Mouse (Mus musculus): ENCODE results near the gene Rlf. TPM values are rescaled to one million over a fixed set of nuclear protein-coding genes. Genes with fewer than 3 reads are reported as not detected.

Rlf gene
- 15.5 and 23.2 TPM in 2 replicates for polyA plus RNA-seq (2012; rRNA removed)

DNA sequence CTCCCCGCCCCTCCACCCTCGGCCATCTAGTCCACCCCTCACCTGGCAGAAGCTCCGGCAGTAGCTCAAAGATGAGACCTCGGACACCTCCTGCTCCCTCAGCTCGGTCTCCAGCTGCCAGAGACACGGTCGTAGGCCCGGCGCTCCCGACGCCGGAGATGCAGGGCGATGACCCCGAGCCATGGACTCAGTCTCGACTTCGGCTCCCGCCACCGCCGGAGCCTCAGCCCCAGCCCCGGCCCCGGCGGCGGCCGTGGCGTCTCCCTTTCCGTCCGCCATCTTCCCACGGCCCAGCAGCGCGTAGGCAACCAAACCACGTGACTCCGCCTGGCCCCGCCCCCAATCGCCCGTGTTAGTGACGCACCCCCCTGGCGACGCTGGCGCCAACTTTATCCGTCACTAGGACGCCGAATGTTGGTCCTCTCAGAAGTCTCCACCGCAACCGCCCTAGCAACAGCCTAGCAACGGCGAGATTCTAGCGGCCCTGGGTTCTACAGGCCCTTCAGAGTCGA is at the start of gene Rlf:
TSS of gene Rlf (minus strand) at position 292 of the 512 bp plus-strand sequence.
- TF ChIP-seq CTCF (IDR thresholded peaks at IDR 0.05; ENCODE audit: borderline replicate concordance, extremely low read depth, insufficient read depth, insufficient read length): no peak
- TF ChIP-seq POLR2A (IDR thresholded peaks at IDR 0.05; ENCODE audit: borderline replicate concordance, extremely low read depth, insufficient read depth, insufficient read length, poor library complexity, severe bottlenecking): peak; percentile 98
- peak; percentile 99 for DNase-seq (ENCODE audit: low read depth)

GRCm38 (mm10) chr4:121241612-121242000 is 26.7 kb upstream of the Rlf start:
- TF ChIP-seq POLR2A (IDR thresholded peaks at IDR 0.05; ENCODE audit: borderline replicate concordance, extremely low read depth, insufficient read depth, insufficient read length, poor library complexity, severe bottlenecking): no peak
- TF ChIP-seq CTCF (IDR thresholded peaks at IDR 0.05; ENCODE audit: borderline replicate concordance, extremely low read depth, insufficient read depth, insufficient read length): no peak
- DNase-seq (ENCODE audit: low read depth): no peak

DNA sequence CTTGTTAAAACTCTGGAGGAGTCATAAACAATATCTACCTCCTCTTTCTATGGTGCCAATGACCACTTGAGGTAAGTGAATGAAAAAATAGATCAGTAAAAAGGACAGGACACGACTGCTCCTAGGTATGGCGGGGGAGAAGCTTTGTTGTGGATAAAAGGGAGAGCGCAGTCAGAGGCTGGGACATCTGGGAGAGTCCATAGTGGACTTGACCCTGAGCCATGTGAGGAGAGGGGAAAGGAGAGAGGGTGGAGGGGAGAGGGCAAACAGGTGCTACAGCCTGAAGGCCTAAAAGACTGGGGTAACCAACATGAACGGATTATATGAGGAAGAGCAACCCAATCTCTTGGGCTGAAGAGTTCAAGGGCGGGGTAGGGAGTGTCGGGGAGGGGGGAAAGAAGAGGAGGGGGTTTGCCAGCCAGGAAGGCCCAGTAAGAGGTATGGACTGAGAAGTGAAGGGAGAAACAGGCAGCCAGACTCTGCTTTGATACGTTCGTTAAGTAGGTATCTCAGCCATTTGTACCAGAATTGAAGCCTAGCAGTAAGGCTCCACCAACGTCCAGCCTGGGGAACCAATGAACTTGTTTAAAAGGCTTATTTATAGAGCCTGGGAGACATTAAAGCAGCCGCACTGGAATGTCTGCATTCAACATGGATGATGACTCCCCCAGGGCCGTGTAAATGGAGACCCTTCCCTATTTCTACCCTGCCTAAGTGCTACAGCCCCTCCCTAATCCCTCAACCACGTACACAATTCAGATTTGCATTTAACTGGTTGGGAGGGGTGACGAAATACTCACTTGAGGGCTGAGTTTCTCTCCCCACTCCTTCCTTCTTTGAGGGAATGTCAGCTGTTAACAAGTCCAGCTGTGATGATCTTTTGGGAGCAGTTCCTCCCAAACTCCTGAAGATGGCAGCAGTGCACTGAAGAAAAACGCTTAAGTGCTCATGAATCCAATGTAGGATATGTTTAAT is 26.0 kb upstream of the Rlf start:
- peak; percentile 72; the same call in 1 of the 2 replicates for TF ChIP-seq CTCF (IDR thresholded peaks at IDR 0.05; ENCODE audit: borderline replicate concordance, extremely low read depth, insufficient read depth, insufficient read length)
- no peak for TF ChIP-seq POLR2A (IDR thresholded peaks at IDR 0.05; ENCODE audit: borderline replicate concordance, extremely low read depth, insufficient read depth, insufficient read length, poor library complexity, severe bottlenecking)
- peak; percentile 84 for DNase-seq (ENCODE audit: low read depth)

DNA sequence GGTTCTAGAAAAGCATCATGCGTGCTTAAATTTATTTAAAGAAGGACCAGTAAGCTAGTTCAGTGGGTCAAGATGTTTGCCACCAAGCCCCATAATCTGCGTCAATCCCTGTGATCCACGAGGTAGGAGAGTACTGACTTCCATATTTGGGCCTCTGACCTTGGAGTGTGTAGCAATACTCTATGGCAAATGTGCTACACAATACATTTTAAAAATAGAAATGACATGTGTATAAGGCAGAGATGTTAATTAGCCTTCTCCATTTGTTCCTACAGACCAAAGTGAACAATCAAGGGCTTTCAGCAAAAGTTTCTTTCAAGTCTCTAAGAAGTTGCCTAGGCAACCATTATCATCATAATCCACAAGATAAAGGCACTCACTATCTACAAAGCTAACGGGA is 25.0 kb upstream of the Rlf start:
- TF ChIP-seq POLR2A (IDR thresholded peaks at IDR 0.05; ENCODE audit: borderline replicate concordance, extremely low read depth, insufficient read depth, insufficient read length, poor library complexity, severe bottlenecking): no peak
- no peak for TF ChIP-seq CTCF (IDR thresholded peaks at IDR 0.05; ENCODE audit: borderline replicate concordance, extremely low read depth, insufficient read depth, insufficient read length)
- DNase-seq (ENCODE audit: low read depth): peak; percentile 16

DNA sequence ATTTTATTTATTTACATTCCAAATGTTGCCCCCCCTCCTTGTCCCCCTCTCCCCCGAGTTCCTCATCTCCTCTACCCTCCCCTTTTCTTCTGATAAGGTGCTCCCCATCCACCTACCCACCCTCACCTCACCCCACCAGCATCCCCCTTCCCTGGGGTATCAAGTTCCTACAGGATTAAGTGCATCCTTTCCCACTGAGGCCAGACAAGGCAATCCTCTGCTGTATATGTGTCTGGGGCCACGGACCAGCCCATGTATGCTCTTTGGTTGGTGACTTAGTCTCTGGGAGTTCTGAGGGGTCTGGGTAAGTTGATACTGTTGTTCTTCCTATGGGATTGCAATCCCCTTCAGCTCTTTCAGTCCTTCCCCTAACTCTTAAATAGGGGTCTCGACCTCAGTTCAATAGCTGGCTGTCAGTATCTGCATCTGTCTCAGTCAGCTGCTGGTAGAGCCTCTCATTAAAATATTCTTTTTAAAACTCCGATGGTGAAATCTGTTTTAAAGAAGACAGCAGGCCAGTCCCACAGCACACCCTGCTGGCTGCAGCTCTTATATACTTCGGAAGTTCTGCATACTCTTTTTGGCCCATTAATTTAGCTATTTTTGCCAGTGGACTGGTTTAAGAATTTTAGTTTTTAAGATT is 17.0 kb upstream of the Rlf start:
- no peak for TF ChIP-seq POLR2A (IDR thresholded peaks at IDR 0.05; ENCODE audit: borderline replicate concordance, extremely low read depth, insufficient read depth, insufficient read length, poor library complexity, severe bottlenecking)
- peak; percentile 73; the same call in 1 of the 2 replicates for TF ChIP-seq CTCF (IDR thresholded peaks at IDR 0.05; ENCODE audit: borderline replicate concordance, extremely low read depth, insufficient read depth, insufficient read length)
- DNase-seq (ENCODE audit: low read depth): peak; percentile 89

DNA sequence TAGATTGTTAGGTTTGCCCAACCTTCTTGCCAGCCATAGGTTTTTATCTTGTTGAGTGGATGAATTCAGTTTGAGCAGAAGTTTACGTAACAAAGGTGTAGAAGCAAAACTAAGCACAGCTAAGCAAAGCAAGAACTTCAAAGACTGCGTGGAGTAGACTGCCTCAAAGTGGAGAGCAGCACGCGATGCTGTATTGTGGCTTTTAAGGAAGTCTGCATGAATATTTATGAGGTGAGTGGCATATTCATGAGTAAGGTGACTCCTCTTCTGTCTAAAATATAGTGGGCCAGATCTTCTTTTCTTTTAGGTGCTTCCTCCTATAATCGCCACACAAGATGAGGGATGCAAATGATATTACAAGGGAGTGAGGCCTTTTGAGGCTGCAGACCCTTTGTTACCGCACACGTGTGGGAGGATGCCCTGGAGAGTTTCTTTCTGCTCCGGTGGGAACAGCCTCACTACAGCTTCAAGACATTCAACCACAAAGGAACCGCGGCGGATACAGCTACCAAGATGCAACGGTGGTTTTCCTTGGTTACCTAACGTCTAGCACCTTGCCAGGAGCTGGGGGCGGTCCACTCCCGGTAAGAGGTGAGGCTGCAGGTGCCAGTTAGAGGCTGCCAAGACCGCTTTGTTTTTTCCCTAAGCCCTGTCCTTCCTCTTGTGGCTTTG is 16.2 kb upstream of the Rlf start:
- TF ChIP-seq CTCF (IDR thresholded peaks at IDR 0.05; ENCODE audit: borderline replicate concordance, extremely low read depth, insufficient read depth, insufficient read length): no peak
- TF ChIP-seq POLR2A (IDR thresholded peaks at IDR 0.05; ENCODE audit: borderline replicate concordance, extremely low read depth, insufficient read depth, insufficient read length, poor library complexity, severe bottlenecking): no peak
- DNase-seq (ENCODE audit: low read depth): peak; percentile 61

GRCm38 (mm10) chr4:121227072-121227471 is 12.2 kb upstream of the Rlf start:
- no peak for TF ChIP-seq CTCF (IDR thresholded peaks at IDR 0.05; ENCODE audit: borderline replicate concordance, extremely low read depth, insufficient read depth, insufficient read length)
- no peak for TF ChIP-seq POLR2A (IDR thresholded peaks at IDR 0.05; ENCODE audit: borderline replicate concordance, extremely low read depth, insufficient read depth, insufficient read length, poor library complexity, severe bottlenecking)
- DNase-seq (ENCODE audit: low read depth): peak; percentile 64

DNA sequence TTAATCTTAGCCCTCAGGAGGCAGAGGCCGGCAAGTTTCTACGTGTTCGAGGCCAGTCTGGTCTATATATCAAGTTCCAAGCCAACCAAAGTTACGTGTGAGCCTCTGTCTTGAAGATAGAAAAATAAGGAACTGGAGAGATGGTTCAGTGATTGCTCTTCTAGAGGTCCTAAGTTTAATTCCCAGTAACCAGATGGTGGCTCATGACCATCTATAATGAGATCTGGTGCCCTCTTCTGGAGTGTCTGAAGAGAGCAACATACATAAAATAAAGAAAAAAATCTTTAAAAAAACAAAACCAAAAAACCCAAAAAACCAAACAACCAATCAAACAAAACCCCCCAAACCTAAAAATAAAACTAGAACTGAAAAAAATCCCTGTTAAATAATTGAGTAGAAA is 10.3 kb upstream of the Rlf start:
- no peak for DNase-seq (ENCODE audit: low read depth)
- TF ChIP-seq CTCF (IDR thresholded peaks at IDR 0.05; ENCODE audit: borderline replicate concordance, extremely low read depth, insufficient read depth, insufficient read length): no peak
- TF ChIP-seq POLR2A (IDR thresholded peaks at IDR 0.05; ENCODE audit: borderline replicate concordance, extremely low read depth, insufficient read depth, insufficient read length, poor library complexity, severe bottlenecking): no peak

- no peak for DNase-seq (ENCODE audit: low read depth)
- no peak for TF ChIP-seq POLR2A (IDR thresholded peaks at IDR 0.05; ENCODE audit: borderline replicate concordance, extremely low read depth, insufficient read depth, insufficient read length, poor library complexity, severe bottlenecking)
- TF ChIP-seq CTCF (IDR thresholded peaks at IDR 0.05; ENCODE audit: borderline replicate concordance, extremely low read depth, insufficient read depth, insufficient read length): no peak
Observed at GRCm38 (mm10) chr4:121223136-121223535, 8.3 kb upstream of the Rlf start.

GRCm38 (mm10) chr4:121216216-121216615 is 1.3 kb upstream of the Rlf start:
- no peak for DNase-seq (ENCODE audit: low read depth)
- no peak for TF ChIP-seq POLR2A (IDR thresholded peaks at IDR 0.05; ENCODE audit: borderline replicate concordance, extremely low read depth, insufficient read depth, insufficient read length, poor library complexity, severe bottlenecking)
- TF ChIP-seq CTCF (IDR thresholded peaks at IDR 0.05; ENCODE audit: borderline replicate concordance, extremely low read depth, insufficient read depth, insufficient read length): no peak

DNA sequence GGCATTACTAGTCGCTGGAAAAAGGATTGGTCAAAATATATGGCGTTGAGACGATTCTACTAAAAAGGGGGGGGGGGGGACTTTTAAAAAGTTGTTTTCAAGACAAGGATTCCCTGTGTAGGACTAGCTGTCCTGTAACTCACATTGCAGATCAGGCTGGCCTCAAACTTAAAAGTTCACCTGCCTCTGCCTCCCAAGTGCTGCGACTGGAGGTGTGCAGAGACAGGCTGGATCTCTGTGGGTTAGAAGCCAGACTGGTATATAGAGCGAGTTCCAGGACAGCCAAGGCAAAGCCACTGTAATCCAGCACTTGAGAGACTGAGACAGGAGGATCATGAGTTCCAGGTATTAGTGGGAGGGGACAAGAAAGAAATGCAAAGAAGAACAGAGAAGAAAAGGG is 605 bp upstream of the Rlf start:
- TF ChIP-seq CTCF (IDR thresholded peaks at IDR 0.05; ENCODE audit: borderline replicate concordance, extremely low read depth, insufficient read depth, insufficient read length) (no peak), POLR2A (IDR thresholded peaks at IDR 0.05; ENCODE audit: borderline replicate concordance, extremely low read depth, insufficient read depth, insufficient read length, poor library complexity, severe bottlenecking) (no peak)

More for the DNA sequence above, 605 bp upstream of the Rlf start:
- no peak for DNase-seq (ENCODE audit: low read depth)

Measured in brain, embryonic 14.5 days (tissue).